ENCODE assay signal across 10 mouse cellular contexts in the genomic region with DNA sequence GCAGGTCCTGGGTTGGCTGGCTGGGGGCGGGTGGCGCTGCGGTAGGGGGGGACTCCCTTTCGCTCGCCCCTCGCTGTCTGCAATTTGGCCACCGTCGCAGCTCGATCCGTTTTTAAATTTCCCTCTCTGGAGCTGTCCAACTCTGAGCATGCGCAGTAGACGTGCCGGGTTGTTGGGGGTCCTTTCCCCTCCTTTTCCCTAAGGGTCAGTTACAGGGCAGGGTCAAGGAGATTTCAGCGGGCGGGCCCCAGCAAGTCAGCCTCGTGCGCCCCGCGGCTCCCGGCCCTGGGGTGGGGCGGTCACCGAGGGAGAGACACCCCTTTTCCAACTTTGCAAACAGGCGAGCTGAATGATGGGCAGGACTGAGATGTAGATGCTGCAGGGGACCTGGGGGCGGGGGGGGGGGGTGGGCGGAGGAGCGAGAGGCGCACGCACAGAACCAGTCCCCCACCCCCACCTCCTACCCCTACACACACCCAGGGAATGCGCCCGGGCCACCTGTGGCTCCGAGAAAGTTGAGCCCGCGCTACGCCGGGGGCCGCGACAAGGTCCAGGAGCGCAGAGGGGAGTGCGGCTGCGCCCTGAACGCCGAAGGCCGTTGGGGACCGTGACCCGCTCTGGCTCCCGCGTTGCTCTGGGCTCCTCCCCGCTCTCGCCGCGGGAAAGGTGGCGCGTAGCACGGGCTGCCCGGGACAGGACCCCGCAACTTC. TPM values are rescaled to one million over a fixed set of nuclear protein-coding genes. Genes with fewer than 3 reads are reported as not detected.
A peak's percentile ranks its signal among the peaks of the same experiment; 100 is the strongest.
DNase-seq lines count a peak whose midpoint lies in the region; ATAC-seq and TF ChIP-seq lines count a peak whose summit lies in the region.
"Had no signal": no experiment of that assay in that cellular context is flagged by ENCODE, and none has a peak within 500 bp of the region (broad histone marks: within the 10 kb centered on the region; RNA-seq: fewer than 3 reads in every experiment).

A gene (minus strand): TSS at position 115 of the 710 bp plus-strand sequence.

- peaks cover 95% of the 10 kb centered on the region for H3K27me3 ChIP-seq in heart, embryonic 14.5 days (ENCODE audit: control insufficient read depth, insufficient read depth, low read length)
- peaks cover 74% of the 10 kb centered on the region for H3K27me3 ChIP-seq in intestine, embryonic 14.5 days (replicated peaks; ENCODE audit: control insufficient read depth, insufficient read depth, low read length)
- H3K27me3 ChIP-seq in myocyte (ENCODE audit: control insufficient read depth, insufficient read depth, insufficient read length) = peaks cover 60% of the 10 kb centered on the region

- no peaks in the 10 kb centered on the region for H3K36me3 ChIP-seq in heart, embryonic 14.5 days (ENCODE audit: control insufficient read depth, insufficient read depth, low read length)
- no peaks in the 10 kb centered on the region for H3K36me3 ChIP-seq in intestine, embryonic 14.5 days (ENCODE audit: control insufficient read depth, insufficient read depth, low read length)
- no peaks in the 10 kb centered on the region for H3K36me3 ChIP-seq in myocyte (ENCODE audit: control insufficient read depth, insufficient read depth)

- no peak within 1 kb of the TSS for H3ac ChIP-seq in myocyte (ENCODE audit: control insufficient read depth, insufficient read length)

- TF ChIP-seq POLR2A in myocyte (IDR thresholded peaks at IDR 0.05; ENCODE audit: insufficient read length, low read depth) = no peak

- peaks cover 0 to 9% of the 10 kb centered on the region in 2 experiments; a peak in 3 of 4 replicates for H3K4me1 ChIP-seq in heart, embryonic 14.5 days (ENCODE audit: control insufficient read depth in 2 of 2, insufficient read depth in 2 of 2, low read length in 2 of 2)
- H3K4me1 ChIP-seq in intestine, embryonic 14.5 days (replicated peaks; ENCODE audit: control insufficient read depth, insufficient read depth, low read length) = peaks cover 7% of the 10 kb centered on the region

- ATAC-seq in heart, embryonic 14.5 days (ENCODE audit: insufficient number of reproducible peaks, insufficient read depth, low FRiP score, low read depth) = no peak
- peak; percentile 43; the same call in 1 of the 2 replicates for ATAC-seq in intestine, embryonic 14.5 days (replicated peaks; ENCODE audit: low FRiP score, low TSS enrichment, low read depth)

- H3K9me3 ChIP-seq in heart, embryonic 14.5 days (ENCODE audit: control insufficient read depth, low read length) = no peaks in the 10 kb centered on the region
- no peaks in the 10 kb centered on the region for H3K9me3 ChIP-seq in intestine, embryonic 14.5 days (ENCODE audit: control insufficient read depth, low read length)

- H3K27ac ChIP-seq in heart, embryonic 14.5 days (replicated peaks in 1 of 2; ENCODE audit: control insufficient read depth in 1 of 2, insufficient read depth in 1 of 2, low read depth in 2 of 2, low read length in 2 of 2) = no peak within 1 kb of the TSS
- H3K27ac ChIP-seq in intestine, embryonic 14.5 days (ENCODE audit: low read depth) = no peak within 1 kb of the TSS
- H3K27ac ChIP-seq: left cerebral cortex, adult 2 months had no signal

- WGBS in heart, embryonic 14.5 days = 1% methylated on average over 40 of the region's 56 CpGs
- under 1% methylated on average over 45 of the region's 56 CpGs for WGBS in intestine, embryonic 14.5 days

- H3K4me2 ChIP-seq in heart, embryonic 14.5 days (ENCODE audit: low read length) = peak within 1 kb of the TSS; percentile 58
- H3K4me2 ChIP-seq in intestine, embryonic 14.5 days (ENCODE audit: low read length) = peak within 1 kb of the TSS; percentile 55
- no peak within 1 kb of the TSS for H3K4me2 ChIP-seq in myocyte (ENCODE audit: low read depth)

- H3K9ac ChIP-seq in heart, embryonic 14.5 days (ENCODE audit: low read length) = no peak within 1 kb of the TSS
- no peak within 1 kb of the TSS for H3K9ac ChIP-seq in intestine, embryonic 14.5 days (ENCODE audit: low read length)

- DNase-seq in heart, adult 18-20 months = no peak
- DNase-seq in embryo, embryonic 11 days = peak; percentile 72
- peak; percentile 61 for DNase-seq in intestine, embryonic 14.5 days (ENCODE audit: low spot score)
- DNase-seq in urinary bladder, postnatal 4 days (ENCODE audit: low spot score in 2 of 2) = no peak
- DNase-seq in left cerebral cortex, postnatal 4 days = no peak
- DNase-seq in thymus, postnatal 25 days = no peak
- DNase-seq: cerebellum, postnatal 25 days had no signal

- intact Hi-C loops in left cerebral cortex, postnatal 4 days (cut with DNase I) = no loop called here

- no peaks in the 10 kb centered on the region for H3K79me2 ChIP-seq in myocyte (ENCODE audit: control insufficient read depth, insufficient read depth)

- peak within 1 kb of the TSS; percentile 35 for H3K4me3 ChIP-seq in heart, embryonic 14.5 days (ENCODE audit: control insufficient read depth in 1 of 2, insufficient read depth in 1 of 2, low read depth in 1 of 2, low read length in 2 of 2)
- peak within 1 kb of the TSS; percentile 32 for H3K4me3 ChIP-seq in intestine, embryonic 14.5 days (ENCODE audit: low read depth, low read length)
- H3K4me3 ChIP-seq in myocyte = no peak within 1 kb of the TSS
- H3K4me3 ChIP-seq: left cerebral cortex, adult 2 months had no signal

TF ChIP-seq in myocyte, 11 proteins besides CTCF, POLR2A, EP300 and RAD21:
- no peak for TF ChIP-seq SRF (IDR thresholded peaks at IDR 0.05; ENCODE audit: control insufficient read depth, insufficient read length, low read depth)
- TF ChIP-seq TCF12 (IDR thresholded peaks at IDR 0.05; ENCODE audit: insufficient read depth, poor library complexity, severe bottlenecking) = no peak
- TF ChIP-seq E2F4 (IDR thresholded peaks at IDR 0.05; ENCODE audit: insufficient read depth) = peak; percentile 83
- no peak for TF ChIP-seq REST (IDR thresholded peaks at IDR 0.05; ENCODE audit: insufficient read depth, insufficient read length)

RNA-seq across cellular contexts. Expression of the gene that starts here (rescaled TPM):
- not detected in 2 replicates for polyA plus RNA-seq in heart, embryonic 14.5 days (2014; fragmentation: Nextera tagmentation; extraction: Ambion mirVana)
- not detected for total RNA-seq in heart, adult 18-20 months (2021)
- not detected in 2 replicates for polyA plus RNA-seq in intestine, embryonic 14.5 days (2014; fragmentation: Nextera tagmentation; extraction: Ambion mirVana)
- 0.01 TPM for polyA plus RNA-seq in myocyte (2012; fragmentation: generic; extraction: Trizol)
- total RNA-seq in left cerebral cortex, postnatal 4 days (2021) = under 1 TPM in 1 of 2 experiments, not detected in 1; 0.16 TPM
- total RNA-seq: left cerebral cortex, adult 2 months had no signal

Comparison
In these comparisons a context has a peak if more than half of its experiments do, and no peak if none do; other contexts are left out.
1. Peak in DNase-seq, ATAC-seq, H3K4me3 ChIP-seq and H3K4me2 ChIP-seq in intestine, embryonic 14.5 days; RNA of the gene not detected or under 1 TPM.